Comparison of ENCODE assay signal across 8 mouse cellular contexts in genomic region chr3:108174672-108175531, GRCm38 (mm10). TPM values are rescaled to one million over a fixed set of nuclear protein-coding genes. Genes with fewer than 3 reads are reported as not detected.
A peak's percentile ranks its signal among the peaks of the same experiment; 100 is the strongest.
DNase-seq lines count a peak whose midpoint lies in the region; ATAC-seq and TF ChIP-seq lines count a peak whose summit lies in the region.

No protein-coding gene starts in this region.

- H3K27me3 ChIP-seq in lung, embryonic 14.5 days (ENCODE audit: insufficient read depth, low read length) = no peaks in the 10 kb centered on the region
- H3K27me3 ChIP-seq in embryonic facial prominence, embryonic 10.5 days (replicated peaks; ENCODE audit: low read depth, poor library complexity, severe bottlenecking) = peaks cover 10% of the 10 kb centered on the region; the same call in 1 of the 2 replicates
- peaks cover 18% of the 10 kb centered on the region; the same call in 1 of the 2 replicates for H3K27me3 ChIP-seq in heart, embryonic 12.5 days (replicated peaks)

- H3K4me3 ChIP-seq in lung, embryonic 14.5 days (ENCODE audit: low read depth, low read length) = no peak overlapping the region
- peak overlapping the region; percentile 4; the same call in 1 of the 2 replicates for H3K4me3 ChIP-seq in embryonic facial prominence, embryonic 10.5 days
- 0 out of 2 replicates have a peak overlapping the region, but pooled peaks have one; percentile 3 for H3K4me3 ChIP-seq in heart, embryonic 12.5 days

- 43% methylated on average over 14 of the region's 14 CpGs for WGBS in lung, embryonic 14.5 days
- WGBS in embryonic facial prominence, embryonic 10.5 days = 25% methylated on average over 14 of the region's 14 CpGs
- WGBS in heart, embryonic 12.5 days = 21% methylated on average over 14 of the region's 14 CpGs

- no peaks in the 10 kb centered on the region; the same call in 1 of the 2 replicates for H3K4me1 ChIP-seq in lung, embryonic 14.5 days (ENCODE audit: insufficient read depth)
- H3K4me1 ChIP-seq in embryonic facial prominence, embryonic 10.5 days = peaks cover 14% of the 10 kb centered on the region
- peaks cover 10% of the 10 kb centered on the region for H3K4me1 ChIP-seq in heart, embryonic 12.5 days (replicated peaks)

- peak; percentile 41 for DNase-seq in lung, embryonic 14.5 days
- DNase-seq in lung, adult 18-20 months = no peak
- DNase-seq in embryonic facial prominence, embryonic 10.5 days (ENCODE audit: low spot score) = peak; percentile 39
- DNase-seq in kidney, postnatal 10 days = peak; percentile 74
- peak; percentile 22 for DNase-seq in lung, postnatal 36 days

- H3K36me3 ChIP-seq in lung, embryonic 14.5 days (ENCODE audit: insufficient read depth) = no peaks in the 10 kb centered on the region
- no peaks in the 10 kb centered on the region for H3K36me3 ChIP-seq in embryonic facial prominence, embryonic 10.5 days (replicated peaks)
- H3K36me3 ChIP-seq in heart, embryonic 12.5 days = no peaks in the 10 kb centered on the region

- no peak overlapping the region for H3K27ac ChIP-seq in lung, embryonic 14.5 days (ENCODE audit: low read depth)
- peak overlapping the region; percentile 65 for H3K27ac ChIP-seq in embryonic facial prominence, embryonic 10.5 days (replicated peaks)
- no peak overlapping the region for H3K27ac ChIP-seq in heart, embryonic 12.5 days (ENCODE audit: poor library complexity, severe bottlenecking)

- ATAC-seq in lung, embryonic 14.5 days (ENCODE audit: insufficient read depth) = no peak
- ATAC-seq in heart, embryonic 12.5 days (ENCODE audit: insufficient number of reproducible peaks, low FRiP score) = no peak
- ATAC-seq in activated CD4-positive, CD25-positive, alpha-beta regulatory T cell, adult 4 months = no peak
- ATAC-seq in erythroid progenitor cell, adult 5-6 weeks (replicated peaks; ENCODE audit: low FRiP score, poor library complexity, severe bottlenecking) = no peak

- no peak for TF ChIP-seq CTCF in lung, embryonic 14.5 days (IDR thresholded peaks at IDR 0.05; ENCODE audit: low read depth)

- no peaks in the 10 kb centered on the region for H3K9me3 ChIP-seq in lung, embryonic 14.5 days (ENCODE audit: low read depth, low read length)
- no peaks in the 10 kb centered on the region for H3K9me3 ChIP-seq in embryonic facial prominence, embryonic 10.5 days
- H3K9me3 ChIP-seq in heart, embryonic 12.5 days (replicated peaks) = no peaks in the 10 kb centered on the region

- no peak overlapping the region for H3K4me2 ChIP-seq in lung, embryonic 14.5 days
- peak overlapping the region; percentile 38 for H3K4me2 ChIP-seq in heart, embryonic 12.5 days

- no peak overlapping the region for H3K9ac ChIP-seq in lung, embryonic 14.5 days
- peak overlapping the region; percentile 56; the same call in 1 of the 2 replicates for H3K9ac ChIP-seq in heart, embryonic 12.5 days

RNA-seq across cellular contexts. Expression of gene Amigo1, which starts 11.2 kb away (rescaled TPM):
- polyA plus RNA-seq in lung, embryonic 14.5 days (2014; fragmentation: Nextera tagmentation; extraction: Ambion mirVana) = 2.1 TPM in 2 replicates
- polyA plus RNA-seq in embryonic facial prominence, embryonic 10.5 days (2016; fragmentation: Nextera tagmentation; extraction: Ambion mirVana) = 4.0 and 4.3 TPM in 2 replicates
- 4.5 and 5.0 TPM in 2 replicates for polyA plus RNA-seq in heart, embryonic 12.5 days (2016; fragmentation: Nextera tagmentation; extraction: Ambion mirVana)
- polyA plus RNA-seq in activated CD4-positive, CD25-positive, alpha-beta regulatory T cell, adult 4 months (2017; shearing (Covaris generic)) = under 1 TPM; 0.09 to 0.19 TPM
- total RNA-seq in erythroid progenitor cell, adult 5-6 weeks (2015; ENCODE audit: low replicate concordance) = not detected in 2 replicates
- 0.38 TPM in 1 of 2 replicates, not detected in the other for total RNA-seq in erythroid progenitor cell, adult 5-6 weeks (2017; ENCODE audit: low replicate concordance)

RNA-seq across cellular contexts. Expression of gene Gpr61, which starts 20.2 kb away (rescaled TPM):
- 0.11 TPM in 1 of 2 replicates, not detected in the other for polyA plus RNA-seq in lung, embryonic 14.5 days (2014; fragmentation: Nextera tagmentation; extraction: Ambion mirVana)
- polyA plus RNA-seq in embryonic facial prominence, embryonic 10.5 days (2016; fragmentation: Nextera tagmentation; extraction: Ambion mirVana) = 0.30 and 0.36 TPM in 2 replicates
- polyA plus RNA-seq in heart, embryonic 12.5 days (2016; fragmentation: Nextera tagmentation; extraction: Ambion mirVana) = 0.19 and 0.27 TPM in 2 replicates
- polyA plus RNA-seq in activated CD4-positive, CD25-positive, alpha-beta regulatory T cell, adult 4 months (2017; shearing (Covaris generic)) = not detected
- total RNA-seq in erythroid progenitor cell, adult 5-6 weeks (2015; ENCODE audit: low replicate concordance) = not detected in 2 replicates
- total RNA-seq in erythroid progenitor cell, adult 5-6 weeks (2017; ENCODE audit: low replicate concordance) = not detected in 2 replicates

RNA-seq across cellular contexts. Expression of gene Cyb561d1, which starts 26.1 kb away (rescaled TPM):
- 2.0 TPM in 2 replicates for polyA plus RNA-seq in lung, embryonic 14.5 days (2014; fragmentation: Nextera tagmentation; extraction: Ambion mirVana)
- 3.1 and 3.4 TPM in 2 replicates for polyA plus RNA-seq in embryonic facial prominence, embryonic 10.5 days (2016; fragmentation: Nextera tagmentation; extraction: Ambion mirVana)
- 3.4 and 3.7 TPM in 2 replicates for polyA plus RNA-seq in heart, embryonic 12.5 days (2016; fragmentation: Nextera tagmentation; extraction: Ambion mirVana)
- polyA plus RNA-seq in activated CD4-positive, CD25-positive, alpha-beta regulatory T cell, adult 4 months (2017; shearing (Covaris generic)) = 1 to 10 TPM; 5.9 to 6.9 TPM
- total RNA-seq in erythroid progenitor cell, adult 5-6 weeks (2015; ENCODE audit: low replicate concordance) = 1.4 and 2.1 TPM in 2 replicates
- 5.3 TPM in 1 of 2 replicates, not detected in the other for total RNA-seq in erythroid progenitor cell, adult 5-6 weeks (2017; ENCODE audit: low replicate concordance)

RNA-seq across cellular contexts. Expression of gene Gnai3, which starts 29.0 kb away (rescaled TPM):
- polyA plus RNA-seq in lung, embryonic 14.5 days (2014; fragmentation: Nextera tagmentation; extraction: Ambion mirVana) = 172 and 178 TPM in 2 replicates
- 194 and 195 TPM in 2 replicates for polyA plus RNA-seq in embryonic facial prominence, embryonic 10.5 days (2016; fragmentation: Nextera tagmentation; extraction: Ambion mirVana)
- polyA plus RNA-seq in heart, embryonic 12.5 days (2016; fragmentation: Nextera tagmentation; extraction: Ambion mirVana) = 94.9 and 97.0 TPM in 2 replicates
- 100 to 1,000 TPM; 109 to 113 TPM for polyA plus RNA-seq in activated CD4-positive, CD25-positive, alpha-beta regulatory T cell, adult 4 months (2017; shearing (Covaris generic))
- total RNA-seq in erythroid progenitor cell, adult 5-6 weeks (2015; ENCODE audit: low replicate concordance) = 29.9 and 45.7 TPM in 2 replicates
- 21.7 and 30.0 TPM in 2 replicates for total RNA-seq in erythroid progenitor cell, adult 5-6 weeks (2017; ENCODE audit: low replicate concordance)

RNA-seq across cellular contexts. Expression of gene Atxn7l2, which starts 35.8 kb away (rescaled TPM):
- 14.0 and 18.1 TPM in 2 replicates for polyA plus RNA-seq in lung, embryonic 14.5 days (2014; fragmentation: Nextera tagmentation; extraction: Ambion mirVana)
- 23.9 and 25.8 TPM in 2 replicates for polyA plus RNA-seq in embryonic facial prominence, embryonic 10.5 days (2016; fragmentation: Nextera tagmentation; extraction: Ambion mirVana)
- 8.9 and 9.1 TPM in 2 replicates for polyA plus RNA-seq in heart, embryonic 12.5 days (2016; fragmentation: Nextera tagmentation; extraction: Ambion mirVana)
- polyA plus RNA-seq in activated CD4-positive, CD25-positive, alpha-beta regulatory T cell, adult 4 months (2017; shearing (Covaris generic)) = 1 to 10 TPM; 4.3 to 7.8 TPM
- 0.36 and 5.4 TPM in 2 replicates for total RNA-seq in erythroid progenitor cell, adult 5-6 weeks (2015; ENCODE audit: low replicate concordance)
- not detected in 2 replicates for total RNA-seq in erythroid progenitor cell, adult 5-6 weeks (2017; ENCODE audit: low replicate concordance)

Comparison
In these comparisons a context has a peak if more than half of its experiments do, and no peak if none do; other contexts are left out.
1. DNase-seq: peak in lung, embryonic 14.5 days (single experiment), embryonic facial prominence, embryonic 10.5 days (single experiment), kidney, postnatal 10 days (single experiment) and lung, postnatal 36 days (single experiment); none in lung, adult 18-20 months (0 of 2).